Mouse (Mus musculus): ENCODE data around the gene Mark2. TPM values are rescaled to one million over a fixed set of nuclear protein-coding genes. Genes with fewer than 3 reads are reported as not detected.
A peak's percentile ranks its signal among the peaks of the same experiment; 100 is the strongest.
"Not testable (repeated sequence)": the region's sequence is repeated elsewhere in the genome, so short reads cannot be mapped to it uniquely, and the experiment has no call there.

The Mark2 gene
- polyA plus RNA-seq, 1 experiment from 2014 or later, result 44.7 TPM

GRCm38 (mm10) chr19:7381906-7382247 lies 40.2 kb upstream of the Mark2 start:
- H3K4me1 ChIP-seq (replicated peaks; ENCODE audit: control insufficient read depth, insufficient read depth), result no peaks in the 10 kb centered on the region
- H3K36me3 ChIP-seq (ENCODE audit: control insufficient read depth, insufficient read depth, low read length), result no peaks in the 10 kb centered on the region; the same call in 1 of the 2 replicates
- WGBS, result 4% methylated on average over 8 of the region's 8 CpGs
- H3K27ac ChIP-seq (replicated peaks), result peak overlapping the region; percentile 95
- ATAC-seq (ENCODE audit: low FRiP score, low TSS enrichment) (no peak), DNase-seq (ENCODE audit: low spot score) (no peak)
- TF ChIP-seq CTCF (IDR thresholded peaks at IDR 0.05; ENCODE audit: low read depth) (no peak), EP300 (optimal IDR thresholded peaks at IDR 0.05) (no peak)
- H3K9me3 ChIP-seq (ENCODE audit: control insufficient read depth, low read length), result no peaks in the 10 kb centered on the region
- peak overlapping the region; percentile 93 for H3K9ac ChIP-seq (ENCODE audit: low read length)
- H3K4me2 ChIP-seq (replicated peaks; ENCODE audit: low read depth), result peak overlapping the region; percentile 85
- H3K27me3 ChIP-seq (ENCODE audit: control insufficient read depth, insufficient read depth, low read length), result no peaks in the 10 kb centered on the region
- peak overlapping the region; percentile 89 for H3K4me3 ChIP-seq (ENCODE audit: low read depth, low read length)

DNA sequence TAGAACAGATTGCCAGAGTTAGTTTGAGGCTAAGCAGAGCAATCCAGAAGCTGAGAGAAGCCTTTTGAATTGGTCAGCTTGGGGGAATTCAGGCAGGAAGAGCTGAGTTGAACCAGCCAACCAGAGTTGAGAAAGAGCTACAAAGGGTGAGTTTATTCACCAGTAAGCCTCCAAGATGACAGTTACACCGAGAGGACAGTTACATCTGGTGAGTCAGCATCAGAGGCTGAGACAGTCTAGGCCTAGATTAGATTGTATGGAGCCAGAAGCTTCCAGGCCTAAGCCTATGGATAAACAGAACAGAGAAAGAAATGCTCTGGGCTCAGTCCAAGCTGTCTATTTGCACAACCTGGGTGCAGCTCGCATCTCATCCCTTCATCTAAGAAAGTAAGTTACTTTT lies 36.0 kb upstream of the Mark2 start:
- 49% methylated on average over 2 of the region's 2 CpGs for WGBS
- Histone ChIP-seq H3K4me1 (replicated peaks; ENCODE audit: control insufficient read depth, insufficient read depth) (no peaks in the 10 kb centered on the region), H3K27ac (replicated peaks) (no peak overlapping the region), H3K9ac (ENCODE audit: low read length) (no peak overlapping the region), H3K36me3 (ENCODE audit: control insufficient read depth, insufficient read depth, low read length) (peaks cover 18% of the 10 kb centered on the region), H3K4me2 (replicated peaks; ENCODE audit: low read depth) (no peak overlapping the region), H3K4me3 (ENCODE audit: low read depth, low read length) (no peak overlapping the region), H3K9me3 (ENCODE audit: control insufficient read depth, low read length) (no peaks in the 10 kb centered on the region), H3K27me3 (ENCODE audit: control insufficient read depth, insufficient read depth, low read length) (no peaks in the 10 kb centered on the region)
- DNase-seq (ENCODE audit: low spot score) (no peak), ATAC-seq (ENCODE audit: low FRiP score, low TSS enrichment) (no peak)
- TF ChIP-seq CTCF (IDR thresholded peaks at IDR 0.05; ENCODE audit: low read depth), result no peak
- TF ChIP-seq EP300 (optimal IDR thresholded peaks at IDR 0.05), result no peak

GRCm38 (mm10) chr19:7374491-7374890 lies 32.8 kb upstream of the Mark2 start:
- TF ChIP-seq CTCF (IDR thresholded peaks at IDR 0.05; ENCODE audit: low read depth), result no peak
- Histone ChIP-seq H3K27me3 (ENCODE audit: control insufficient read depth, insufficient read depth, low read length) (no peaks in the 10 kb centered on the region), H3K9ac (ENCODE audit: low read length) (no peak overlapping the region), H3K4me1 (replicated peaks; ENCODE audit: control insufficient read depth, insufficient read depth) (no peaks in the 10 kb centered on the region), H3K4me2 (replicated peaks; ENCODE audit: low read depth) (no peak overlapping the region), H3K27ac (replicated peaks) (no peak overlapping the region), H3K9me3 (ENCODE audit: control insufficient read depth, low read length) (no peaks in the 10 kb centered on the region), H3K4me3 (ENCODE audit: low read depth, low read length) (no peak overlapping the region), H3K36me3 (ENCODE audit: control insufficient read depth, insufficient read depth, low read length) (peaks cover 18% of the 10 kb centered on the region)
- peak; percentile 38; the same call in 1 of the 2 replicates for ATAC-seq (ENCODE audit: low FRiP score, low TSS enrichment)
- DNase-seq (ENCODE audit: low spot score), result no peak
- WGBS, result 95% methylated on average over 8 of the region's 8 CpGs

DNA sequence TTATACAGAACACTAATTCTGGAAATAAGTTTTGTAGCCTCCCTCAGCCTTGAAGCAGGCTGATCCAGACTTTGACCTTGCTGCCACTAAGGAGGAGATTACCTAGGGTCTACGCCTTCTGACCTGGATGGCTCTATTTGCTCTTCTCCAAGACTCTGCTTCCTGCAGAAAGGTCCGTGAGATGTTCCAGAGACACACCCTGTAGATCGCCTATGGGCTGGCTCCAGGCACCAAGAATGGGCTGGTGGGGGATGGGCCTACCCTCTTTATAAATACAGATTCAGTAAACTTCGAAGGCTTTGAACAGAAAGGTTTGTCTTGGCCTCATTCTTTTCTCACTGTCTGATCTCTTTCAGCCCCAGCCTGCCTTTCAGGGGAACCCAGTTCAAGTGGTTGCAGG lies 27.8 kb upstream of the Mark2 start:
- H3K27ac ChIP-seq (replicated peaks); H3K9me3 ChIP-seq (ENCODE audit: control insufficient read depth, low read length); ATAC-seq (ENCODE audit: low FRiP score, low TSS enrichment); H3K9ac ChIP-seq (ENCODE audit: low read length); H3K27me3 ChIP-seq (ENCODE audit: control insufficient read depth, insufficient read depth, low read length); DNase-seq (ENCODE audit: low spot score); H3K4me3 ChIP-seq (ENCODE audit: low read depth, low read length); H3K4me2 ChIP-seq (replicated peaks; ENCODE audit: low read depth); H3K4me1 ChIP-seq (replicated peaks; ENCODE audit: control insufficient read depth, insufficient read depth): not testable (repeated sequence)
- H3K36me3 ChIP-seq (ENCODE audit: control insufficient read depth, insufficient read depth, low read length), result peaks cover 18% of the 10 kb centered on the region
- 70% methylated on average over 4 of the region's 4 CpGs for WGBS

DNA sequence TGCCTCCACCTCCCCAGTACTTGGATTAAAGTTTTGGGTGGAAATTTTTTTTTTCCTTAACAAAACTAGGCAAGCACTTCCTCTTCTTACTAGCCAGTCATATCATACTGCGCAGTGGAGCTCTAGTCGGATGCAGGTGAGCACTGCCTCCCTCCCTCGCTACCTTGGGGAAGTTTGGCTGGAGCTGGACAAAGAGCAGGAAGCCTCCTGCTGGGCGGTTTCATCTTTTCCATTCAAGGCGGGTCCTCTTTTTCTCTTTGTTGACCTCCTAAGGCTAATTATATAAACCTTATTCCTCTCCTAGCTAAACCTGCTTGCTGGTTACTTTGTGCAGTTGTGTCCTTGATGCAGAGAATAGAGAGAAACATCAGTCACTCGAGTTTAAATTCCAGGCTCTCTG lies 12.0 kb upstream of the Mark2 start:
- no peak for ATAC-seq (ENCODE audit: low FRiP score, low TSS enrichment)
- Histone ChIP-seq H3K27ac (replicated peaks) (no peak overlapping the region), H3K27me3 (ENCODE audit: control insufficient read depth, insufficient read depth, low read length) (no peaks in the 10 kb centered on the region), H3K4me1 (replicated peaks; ENCODE audit: control insufficient read depth, insufficient read depth) (no peaks in the 10 kb centered on the region), H3K36me3 (ENCODE audit: control insufficient read depth, insufficient read depth, low read length) (no peaks in the 10 kb centered on the region; the same call in none of the 2 replicates), H3K9me3 (ENCODE audit: control insufficient read depth, low read length) (no peaks in the 10 kb centered on the region), H3K4me3 (ENCODE audit: low read depth, low read length) (no peak overlapping the region), H3K9ac (ENCODE audit: low read length) (no peak overlapping the region), H3K4me2 (replicated peaks; ENCODE audit: low read depth) (no peak overlapping the region)
- DNase-seq (ENCODE audit: low spot score), result no peak
- no peak for TF ChIP-seq EP300 (optimal IDR thresholded peaks at IDR 0.05)
- no peak for TF ChIP-seq CTCF (IDR thresholded peaks at IDR 0.05; ENCODE audit: low read depth)
- 46% methylated on average over 6 of the region's 6 CpGs for WGBS

DNA sequence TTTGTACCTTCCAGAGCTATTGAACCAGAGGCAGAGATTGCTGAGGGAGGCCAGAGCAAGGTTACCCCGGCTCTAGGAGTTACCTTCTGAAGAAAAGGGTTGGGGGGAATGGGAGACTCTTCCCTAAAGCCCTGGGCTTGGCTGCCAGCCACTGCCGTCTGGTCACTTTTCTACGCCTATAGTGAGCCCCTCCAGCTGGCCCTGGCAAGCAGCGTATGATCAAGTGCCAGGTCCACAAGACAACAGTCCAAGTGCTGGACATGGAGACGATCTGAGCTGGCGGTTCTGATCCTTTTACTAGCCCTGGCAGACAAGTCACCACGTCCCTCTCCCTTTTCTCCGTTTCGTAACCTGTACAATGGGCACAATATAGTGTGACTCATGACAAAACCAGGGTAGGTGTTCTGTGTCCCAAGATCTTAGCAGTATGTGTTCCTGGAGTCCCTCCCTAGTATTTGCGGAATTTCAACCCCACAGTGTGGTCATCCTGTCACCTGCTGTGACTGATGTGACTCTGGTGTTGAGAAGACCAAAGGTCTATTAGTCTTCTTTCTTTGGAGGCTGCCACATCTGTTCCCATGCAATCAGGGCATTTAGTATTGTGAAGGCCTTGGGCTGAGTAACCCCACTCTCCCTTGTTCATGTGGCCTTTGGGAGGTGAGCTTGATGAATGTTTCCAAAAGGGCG lies 11.3 kb upstream of the Mark2 start:
- H3K4me1 ChIP-seq (replicated peaks; ENCODE audit: control insufficient read depth, insufficient read depth), result no peaks in the 10 kb centered on the region
- H3K4me3 ChIP-seq (ENCODE audit: low read depth, low read length), result no peak overlapping the region
- H3K36me3 ChIP-seq (ENCODE audit: control insufficient read depth, insufficient read depth, low read length), result no peaks in the 10 kb centered on the region; the same call in 1 of the 2 replicates
- no peak for TF ChIP-seq CTCF (IDR thresholded peaks at IDR 0.05; ENCODE audit: low read depth)
- TF ChIP-seq EP300 (optimal IDR thresholded peaks at IDR 0.05), result no peak
- no peaks in the 10 kb centered on the region for H3K27me3 ChIP-seq (ENCODE audit: control insufficient read depth, insufficient read depth, low read length)
- DNase-seq (ENCODE audit: low spot score) (no peak), ATAC-seq (ENCODE audit: low FRiP score, low TSS enrichment) (no peak; the same call in 1 of the 2 replicates)
- H3K27ac ChIP-seq (replicated peaks), result no peak overlapping the region
- 63% methylated on average over 11 of the region's 11 CpGs for WGBS
- no peak overlapping the region for H3K9ac ChIP-seq (ENCODE audit: low read length)
- no peaks in the 10 kb centered on the region for H3K9me3 ChIP-seq (ENCODE audit: control insufficient read depth, low read length)
- H3K4me2 ChIP-seq (replicated peaks; ENCODE audit: low read depth), result no peak overlapping the region

All from stomach, postnatal 0 days (tissue).